Mouse (Mus musculus) retina, embryonic 14.5 days (tissue): Measurements from ENCODE around the gene Csnk1e.
"Not testable (repeated sequence)": the region's sequence is repeated elsewhere in the genome, so short reads cannot be mapped to it uniquely, and the experiment has no call there.

Source experiments
- DNase-seq: peaks from one replicate; pipeline ENCODE4 v3.0.0-alpha.2; 2015; ENCODE audit warnings: low spot score

The Csnk1e gene

DNA sequence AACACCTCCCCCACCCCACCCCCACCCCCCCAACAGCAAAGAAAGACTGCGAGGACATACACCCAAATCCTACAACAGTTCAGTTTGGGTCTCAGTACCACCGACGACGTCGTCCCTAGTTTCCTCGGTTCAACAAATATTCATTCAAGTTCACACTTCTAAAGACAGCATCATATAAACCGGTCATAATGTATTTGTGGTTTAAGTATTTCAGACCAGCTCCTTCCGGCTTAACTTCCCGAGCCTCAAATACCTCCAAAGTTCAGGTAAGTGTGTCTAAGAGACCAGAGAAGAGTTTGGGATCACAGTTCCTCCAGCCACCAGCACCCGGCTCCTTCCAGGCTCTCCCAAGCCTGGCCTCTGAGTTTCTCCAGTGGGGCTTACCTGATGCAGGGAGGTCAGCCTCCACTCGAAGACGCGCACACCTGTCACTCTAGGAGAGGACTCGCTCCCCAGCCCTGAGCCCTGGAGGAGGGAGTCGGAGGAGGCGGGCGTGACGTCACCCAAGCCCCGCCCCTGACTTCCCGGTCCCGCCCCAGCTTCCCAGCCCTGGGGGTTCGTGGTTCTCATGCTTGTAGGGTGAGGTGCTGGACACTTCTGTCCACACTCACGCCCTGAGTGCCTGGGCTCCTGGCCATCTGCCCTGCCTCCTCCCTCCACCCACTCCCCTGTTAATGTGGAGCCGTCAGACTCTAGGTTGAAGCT is at the start of gene Csnk1e:
Gene Csnk1e (minus strand): TSS at position 461 of the 705 bp plus-strand sequence.
- DNase-seq: peak; percentile 77

DNA sequence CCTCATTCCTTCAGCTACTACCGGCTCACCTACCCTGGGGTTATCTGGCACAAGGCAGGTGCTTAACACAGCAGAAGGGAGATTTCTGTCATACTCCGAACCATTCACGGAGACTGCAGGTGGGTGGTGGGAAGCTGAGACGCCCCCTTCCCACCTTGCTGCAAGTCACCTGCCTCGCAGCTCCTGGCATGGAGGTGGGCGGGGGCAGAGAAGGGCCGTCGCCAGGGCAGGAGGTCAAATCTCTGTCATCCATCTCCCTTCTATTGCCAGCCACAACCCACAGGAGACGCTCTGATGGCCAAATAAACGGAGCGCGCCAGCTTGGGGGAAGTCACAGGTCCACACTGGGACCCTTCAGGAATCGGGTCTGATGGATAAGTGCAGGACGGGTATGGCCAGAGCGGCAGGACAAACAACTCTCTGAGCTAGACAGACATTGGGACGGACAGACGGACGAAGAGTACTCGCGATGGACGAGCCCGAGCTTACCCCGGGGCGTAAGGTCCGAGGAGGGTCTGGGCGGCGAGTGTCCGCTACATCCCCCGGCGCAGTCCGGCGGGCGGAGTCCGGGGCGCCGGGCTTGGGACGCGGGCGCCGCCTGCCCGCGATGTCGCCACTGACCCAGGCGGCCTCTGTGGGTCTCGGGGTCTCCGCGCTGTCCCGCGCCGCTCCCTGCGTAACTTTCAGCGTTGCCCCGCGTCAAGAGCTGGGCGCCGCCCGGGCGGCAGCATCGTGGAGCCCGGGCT is 49.5 kb upstream of the Csnk1e start, which contains the start of gene Kcnj4:
Gene Kcnj4 (minus strand): TSS at position 535 of the 746 bp plus-strand sequence.
- DNase-seq: no peak

DNA sequence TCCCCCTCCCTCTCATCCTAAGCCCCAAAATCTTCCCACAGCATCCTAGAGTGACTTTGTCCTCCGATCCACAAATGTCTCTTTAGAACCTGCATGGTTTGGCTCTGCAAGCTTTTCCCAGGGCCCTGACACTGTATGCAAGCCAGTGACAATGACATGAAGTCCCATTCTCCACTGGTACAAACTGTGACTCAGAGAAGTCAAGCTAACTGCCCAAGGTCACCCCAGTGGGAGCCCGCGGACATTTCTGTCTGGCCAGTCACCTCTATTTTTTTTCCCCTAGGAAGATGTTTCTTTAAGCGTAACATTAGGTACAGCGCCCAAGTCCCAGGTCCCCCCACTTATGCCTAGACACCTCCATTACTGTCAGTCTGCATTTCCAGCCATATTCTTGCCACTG is 48.1 kb upstream of the Csnk1e start:
- no peak for DNase-seq

DNA sequence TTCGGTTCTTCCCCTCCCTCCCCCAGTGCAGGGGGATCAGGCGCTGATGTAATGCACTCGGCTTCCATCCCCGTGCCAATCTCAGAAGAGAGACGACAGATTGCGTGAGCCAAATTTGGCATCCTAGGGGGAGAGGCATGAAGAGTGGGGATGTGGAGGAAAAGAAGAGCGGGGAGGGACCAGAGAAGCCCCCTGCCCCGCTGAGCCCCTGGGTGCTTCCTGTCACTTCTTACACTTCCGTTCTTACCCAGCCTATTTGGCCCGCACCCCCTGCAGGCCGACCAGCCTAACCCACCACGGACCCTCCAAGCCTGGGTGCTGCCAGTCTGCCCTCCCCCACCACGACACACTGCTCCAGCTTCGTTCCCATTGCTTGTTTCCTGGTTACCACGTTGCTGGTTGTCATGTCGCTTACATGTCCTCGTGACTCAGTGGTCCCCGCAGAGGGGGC is 47.5 kb upstream of the Csnk1e start:
- DNase-seq: no peak

DNA sequence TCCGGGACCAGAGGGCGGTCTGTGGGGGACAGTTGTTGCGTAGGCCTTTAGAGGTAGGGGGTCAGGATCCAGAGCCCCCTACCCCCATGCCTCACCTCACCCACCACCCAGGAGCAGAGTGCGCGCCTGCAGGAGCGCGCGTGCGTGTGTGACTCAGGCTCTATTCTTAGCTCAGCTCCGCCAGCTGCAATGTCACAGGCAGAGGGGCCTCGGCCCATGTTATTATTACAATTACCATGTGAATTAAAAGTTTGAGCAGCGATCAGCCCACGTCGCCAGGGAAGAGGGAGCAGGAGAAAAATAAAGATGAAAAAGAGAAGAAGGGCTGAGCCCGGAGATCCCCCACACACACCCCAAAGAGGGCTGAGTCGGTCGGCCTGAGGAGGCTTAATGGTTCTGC is 44.7 kb upstream of the Csnk1e start:
- DNase-seq: no peak

DNA sequence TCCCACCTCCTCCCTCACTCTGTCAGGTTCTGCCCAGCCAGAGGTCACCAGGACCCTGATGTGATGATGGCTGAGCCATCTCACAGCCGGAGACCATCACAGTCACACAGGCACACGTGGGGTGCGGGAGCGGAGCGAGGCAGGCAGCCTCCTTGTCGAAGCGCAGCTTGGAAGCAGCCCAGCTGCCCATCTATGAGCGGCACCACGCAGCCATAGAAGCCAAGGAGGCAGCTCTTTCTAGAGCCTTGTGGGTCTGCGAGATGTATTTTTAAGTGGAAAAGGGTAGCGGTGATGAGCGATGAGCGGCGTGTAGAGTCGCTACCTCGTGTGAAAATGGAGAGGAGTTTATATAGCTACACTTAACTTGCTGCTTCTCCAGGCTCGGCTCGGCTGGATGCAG is 38.2 kb upstream of the Csnk1e start:
- DNase-seq: no peak

DNA sequence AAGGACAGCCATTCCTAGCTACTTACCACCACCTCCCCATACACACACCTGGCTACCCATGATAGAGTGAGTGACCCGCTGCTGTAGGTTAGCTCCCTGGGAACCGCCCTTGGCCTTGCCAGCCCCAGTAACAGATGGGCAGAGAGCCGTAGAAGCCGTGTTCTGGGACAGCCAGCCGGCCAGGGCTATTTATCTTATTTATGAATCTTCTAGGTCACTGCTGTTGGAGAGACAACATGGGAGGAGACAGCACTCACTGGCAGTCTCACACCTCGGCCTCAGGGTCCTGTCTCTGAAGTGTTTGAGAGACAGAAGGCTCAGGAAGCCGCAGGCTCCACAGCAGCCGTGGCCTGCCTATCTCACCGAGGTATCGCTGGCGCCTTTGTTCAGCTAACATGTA is 34.1 kb upstream of the Csnk1e start:
- no peak for DNase-seq

DNA sequence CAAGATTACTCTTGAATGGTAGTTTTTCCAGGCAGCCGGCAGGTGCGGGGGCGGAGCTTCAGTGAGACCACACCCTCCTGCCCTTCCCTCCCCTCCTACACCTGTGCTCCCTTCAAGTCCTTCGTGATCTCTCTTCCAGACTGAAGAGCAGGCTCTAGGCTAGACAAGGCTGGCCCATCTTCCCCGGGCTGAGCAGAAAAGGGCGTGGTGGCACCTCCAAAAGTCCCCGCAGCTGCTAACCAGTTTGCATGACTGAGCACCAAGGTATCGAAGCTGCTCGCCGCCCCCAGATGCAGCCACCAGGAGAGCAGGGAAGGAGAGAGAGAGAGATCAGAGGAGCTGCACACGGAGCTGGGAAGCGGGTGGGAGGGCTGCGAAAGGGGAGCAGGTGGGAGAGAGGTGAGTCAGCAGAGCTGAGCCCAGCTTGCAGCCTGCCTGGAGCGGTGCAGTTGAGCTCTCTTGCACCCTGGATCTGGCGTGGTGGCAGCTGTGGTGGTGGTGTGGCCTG is 25.9 kb upstream of the Csnk1e start:
- no peak for DNase-seq

DNA sequence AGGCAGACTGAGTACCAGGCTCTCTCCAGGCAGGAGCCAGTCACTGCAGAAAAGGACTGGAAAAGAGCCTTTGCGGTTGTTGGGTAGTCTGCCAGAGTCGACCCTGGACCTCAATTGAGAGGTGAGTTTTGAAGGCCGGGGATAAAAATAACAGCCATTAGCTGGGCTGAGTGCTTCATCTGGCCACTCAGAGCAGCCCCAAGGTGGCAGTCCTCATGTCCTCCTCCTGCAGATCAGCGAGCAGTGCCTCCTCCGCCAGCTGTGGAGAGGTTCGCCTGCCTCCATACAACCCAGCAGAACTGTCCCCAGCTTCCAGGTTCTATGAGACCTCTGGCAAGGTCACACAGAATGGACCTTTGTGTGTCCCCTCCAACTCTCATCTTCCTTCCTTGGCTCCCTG is 21.9 kb upstream of the Csnk1e start:
- no peak for DNase-seq

DNA sequence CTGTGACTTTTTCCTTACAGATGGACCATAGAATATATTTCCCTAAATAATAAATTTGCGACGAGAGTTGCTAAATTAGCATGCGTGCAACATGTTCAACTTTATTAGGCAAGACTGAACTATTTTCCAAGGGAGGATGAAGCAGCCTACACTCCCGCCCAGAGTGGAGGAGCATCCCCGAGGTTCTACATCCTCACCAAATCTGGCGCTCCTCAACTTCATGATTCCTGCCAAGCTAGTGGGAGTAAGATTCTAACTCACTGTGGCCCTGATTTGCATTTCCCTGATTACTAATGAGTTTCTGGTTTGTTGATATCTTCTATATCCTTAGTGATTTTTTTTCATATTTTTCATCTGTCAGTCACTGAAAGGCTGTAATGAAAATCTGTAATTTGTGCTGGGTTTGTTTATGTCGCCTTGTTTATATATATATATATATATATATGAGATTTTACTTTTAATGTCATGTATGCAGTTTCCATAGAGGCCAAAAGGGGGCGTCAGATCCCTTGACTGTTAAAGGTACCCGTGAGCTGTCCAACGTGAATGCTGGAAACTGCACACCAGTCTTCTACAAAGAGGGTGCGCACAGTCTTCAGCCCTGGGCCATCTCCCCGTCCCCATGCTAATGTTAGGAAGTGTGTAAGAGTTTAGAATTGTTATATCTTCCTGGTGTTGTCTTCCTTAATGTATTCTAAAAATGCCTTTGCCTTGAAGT is 18.4 kb upstream of the Csnk1e start:
- no peak for DNase-seq

DNA sequence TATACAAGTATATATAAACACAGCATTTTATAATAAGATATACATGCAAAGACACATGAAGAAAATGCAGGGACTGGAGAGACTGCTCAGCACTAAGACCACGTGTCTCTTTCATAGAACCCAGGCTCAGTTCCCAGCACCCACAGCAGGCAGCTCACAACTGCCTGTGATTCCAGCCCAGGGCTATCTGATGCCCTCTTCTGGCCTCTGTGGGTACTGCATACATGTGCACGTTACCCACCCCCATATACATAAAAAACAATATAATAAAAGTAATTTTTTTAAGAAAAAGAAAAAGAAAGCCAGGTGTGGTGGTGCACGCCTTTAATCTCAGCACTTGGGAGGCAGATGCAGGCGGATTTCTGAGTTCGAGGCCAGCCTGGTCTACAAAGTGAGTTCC is 17.7 kb upstream of the Csnk1e start:
- no peak for DNase-seq

DNA sequence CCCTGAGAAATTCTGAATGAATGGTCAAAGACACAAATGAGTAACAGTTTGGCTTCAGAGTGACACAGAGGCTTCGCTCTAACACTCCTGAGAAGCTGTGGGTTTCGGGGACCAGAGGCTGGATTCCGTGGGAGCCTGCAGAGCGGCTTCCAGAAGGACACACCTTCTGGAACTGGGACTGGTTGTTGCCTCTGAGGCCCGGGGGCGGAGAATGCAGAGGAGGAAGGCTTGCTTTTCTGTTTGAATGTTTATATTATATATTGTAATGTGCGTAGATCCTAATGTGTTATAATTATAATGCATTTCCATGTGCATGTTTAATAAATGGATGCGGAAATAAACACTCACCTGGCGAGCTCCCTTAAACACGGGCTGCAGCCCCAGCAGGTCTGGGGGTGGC is 15.7 kb upstream of the Csnk1e start:
- DNase-seq: no peak

DNA sequence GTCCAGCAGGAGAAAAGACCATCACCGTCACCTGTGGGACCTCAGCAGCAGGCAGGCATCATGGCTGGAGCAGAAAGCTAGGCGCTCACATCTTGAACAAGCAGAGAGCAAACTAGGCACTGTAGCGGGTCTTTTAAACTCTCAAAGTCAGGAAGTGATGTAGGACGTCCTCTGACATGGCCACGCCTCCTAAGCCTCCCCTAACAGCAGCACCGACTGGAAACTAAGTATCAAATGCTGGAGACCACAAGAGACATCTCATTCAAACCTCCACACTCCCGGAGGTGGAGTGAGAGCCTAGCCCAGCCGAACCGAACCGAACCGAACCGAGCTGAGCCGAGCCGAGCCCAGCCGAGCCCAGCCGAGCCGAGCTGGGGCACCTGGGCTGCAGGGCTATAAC is 15.2 kb upstream of the Csnk1e start:
- no peak for DNase-seq

DNA sequence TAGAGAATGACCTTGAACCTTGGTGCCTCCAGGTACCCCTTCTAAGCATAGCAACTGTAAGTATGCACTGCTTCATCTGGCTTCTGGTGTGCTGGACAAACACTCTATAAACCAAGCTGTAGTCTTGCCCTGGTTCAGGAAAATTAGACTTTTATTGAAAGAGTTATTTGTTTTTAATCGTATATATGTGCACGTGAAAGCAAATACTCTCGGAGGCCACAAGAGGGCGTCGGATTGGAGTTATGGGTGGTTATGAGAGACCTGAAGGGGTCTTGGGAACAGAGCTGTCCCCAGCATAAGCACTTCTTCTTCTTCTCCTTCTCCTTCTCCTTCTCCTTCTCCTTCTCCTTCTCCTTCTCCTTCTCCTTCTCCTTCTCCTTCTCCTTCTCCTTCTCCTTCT is 14.2 kb upstream of the Csnk1e start:
- DNase-seq: no peak

DNA sequence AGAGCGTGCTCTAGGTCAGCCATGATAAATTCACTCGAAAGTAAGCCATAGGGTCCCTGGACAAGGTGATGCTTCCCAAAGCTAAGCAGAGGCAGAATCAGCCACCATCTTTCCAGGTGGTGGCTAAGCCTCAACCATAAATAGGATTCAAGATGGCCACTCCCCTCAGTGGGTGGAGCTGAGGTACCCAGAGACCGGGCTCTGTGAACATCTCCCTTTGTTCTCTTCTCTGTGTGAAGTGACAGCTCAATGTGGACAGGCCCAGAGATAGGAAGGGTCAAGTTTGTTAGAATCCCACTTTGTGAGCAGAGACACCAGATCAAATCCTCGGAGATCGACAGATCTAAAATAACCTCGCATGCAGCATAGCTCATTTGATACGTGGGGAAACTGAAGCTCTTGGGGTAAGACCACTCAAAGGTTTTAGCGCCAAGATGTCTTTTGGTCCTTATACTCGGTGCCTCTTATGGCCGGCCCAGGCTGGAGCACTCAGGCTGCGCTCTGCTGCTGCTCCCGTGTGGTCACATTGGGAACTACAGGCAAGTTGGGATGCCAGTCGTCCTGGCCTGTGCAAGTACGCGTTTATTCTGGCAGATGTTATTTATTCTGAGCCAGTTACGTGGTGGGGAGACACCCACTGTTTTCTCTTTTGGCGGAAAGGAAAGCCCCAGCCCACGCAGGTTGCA is 11.4 kb upstream of the Csnk1e start:
- peak; percentile 93 for DNase-seq

DNA sequence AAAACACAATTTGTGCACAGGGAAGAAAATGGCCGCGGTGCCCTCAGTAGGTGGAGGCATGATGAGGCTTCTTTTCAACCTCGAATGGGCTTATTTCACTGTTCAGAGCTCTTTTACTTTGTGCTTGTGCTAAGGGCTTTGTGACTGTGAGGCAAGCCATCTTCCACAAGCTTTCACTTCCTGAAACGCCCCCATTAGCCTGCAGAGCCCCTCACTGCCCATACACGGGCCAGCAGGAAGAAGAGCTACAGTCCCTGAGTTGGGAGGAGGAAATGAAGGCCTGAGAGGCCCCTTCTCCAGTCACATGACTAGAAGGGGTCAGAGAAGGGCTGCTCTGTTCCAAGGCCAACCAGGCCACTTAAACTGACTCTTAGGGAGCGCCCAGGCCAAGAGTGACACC is 1.2 kb upstream of the Csnk1e start:
- no peak for DNase-seq

DNA sequence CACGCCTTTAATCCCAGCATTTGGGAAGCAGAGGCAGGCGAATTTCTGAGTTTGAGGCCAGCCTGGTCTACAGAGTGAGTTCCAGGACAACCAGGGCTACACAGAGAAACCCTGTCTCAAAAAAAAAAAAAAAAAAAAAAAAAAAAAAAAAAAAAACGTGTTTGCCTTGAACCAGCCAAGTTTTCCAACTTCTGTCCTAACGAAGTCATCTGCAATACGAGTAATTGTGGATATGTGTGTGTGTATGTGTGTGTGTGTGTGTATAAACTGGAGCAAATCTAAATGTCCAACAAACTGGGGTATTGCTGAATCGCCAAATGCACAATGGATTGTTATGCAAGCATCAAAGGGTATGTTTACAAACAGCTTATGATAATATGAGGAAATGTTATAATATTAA is 738 bp upstream of the Csnk1e start:
- not testable (repeated sequence) for DNase-seq

DNA sequence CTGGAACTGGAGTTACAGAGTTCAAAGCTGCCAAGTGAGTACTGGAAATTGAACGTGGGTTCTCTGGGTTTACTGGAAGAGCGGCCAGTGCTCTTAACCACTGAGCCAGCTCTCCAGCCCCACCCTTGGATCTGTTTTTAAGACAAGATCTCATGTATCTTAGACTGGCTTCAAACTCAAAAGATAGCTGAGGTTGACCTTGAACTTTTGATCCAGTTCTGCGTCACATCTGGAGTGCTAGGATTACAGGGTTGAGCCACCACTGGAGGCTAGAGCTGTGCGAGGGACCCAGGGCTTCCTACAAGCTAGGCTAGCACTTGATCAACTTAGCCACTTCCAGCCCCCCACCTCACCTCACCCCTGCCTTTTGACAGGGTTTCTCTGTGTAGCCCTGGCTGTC is 1.5 kb downstream of the Csnk1e start:
- no peak for DNase-seq

DNA sequence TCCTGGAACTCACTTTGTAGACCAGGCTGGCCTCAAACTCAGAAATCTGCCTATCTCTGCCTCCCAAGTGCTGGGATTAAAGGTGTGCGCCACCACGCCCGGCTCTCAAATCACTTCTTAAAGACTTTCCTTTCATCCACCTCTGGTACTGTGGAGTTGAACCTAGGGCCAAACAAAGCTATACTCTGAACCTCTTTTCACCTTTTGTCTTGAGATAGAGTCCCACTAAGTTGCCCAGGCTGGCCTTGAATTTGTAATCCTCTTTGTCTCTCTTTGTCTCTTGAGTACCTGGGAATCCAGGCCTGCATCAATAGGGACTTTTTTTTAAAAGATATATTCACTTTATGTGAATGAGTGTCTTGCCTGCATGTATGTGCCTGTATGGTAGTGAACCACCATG is 7.3 kb downstream of the Csnk1e start:
- no peak for DNase-seq

DNA sequence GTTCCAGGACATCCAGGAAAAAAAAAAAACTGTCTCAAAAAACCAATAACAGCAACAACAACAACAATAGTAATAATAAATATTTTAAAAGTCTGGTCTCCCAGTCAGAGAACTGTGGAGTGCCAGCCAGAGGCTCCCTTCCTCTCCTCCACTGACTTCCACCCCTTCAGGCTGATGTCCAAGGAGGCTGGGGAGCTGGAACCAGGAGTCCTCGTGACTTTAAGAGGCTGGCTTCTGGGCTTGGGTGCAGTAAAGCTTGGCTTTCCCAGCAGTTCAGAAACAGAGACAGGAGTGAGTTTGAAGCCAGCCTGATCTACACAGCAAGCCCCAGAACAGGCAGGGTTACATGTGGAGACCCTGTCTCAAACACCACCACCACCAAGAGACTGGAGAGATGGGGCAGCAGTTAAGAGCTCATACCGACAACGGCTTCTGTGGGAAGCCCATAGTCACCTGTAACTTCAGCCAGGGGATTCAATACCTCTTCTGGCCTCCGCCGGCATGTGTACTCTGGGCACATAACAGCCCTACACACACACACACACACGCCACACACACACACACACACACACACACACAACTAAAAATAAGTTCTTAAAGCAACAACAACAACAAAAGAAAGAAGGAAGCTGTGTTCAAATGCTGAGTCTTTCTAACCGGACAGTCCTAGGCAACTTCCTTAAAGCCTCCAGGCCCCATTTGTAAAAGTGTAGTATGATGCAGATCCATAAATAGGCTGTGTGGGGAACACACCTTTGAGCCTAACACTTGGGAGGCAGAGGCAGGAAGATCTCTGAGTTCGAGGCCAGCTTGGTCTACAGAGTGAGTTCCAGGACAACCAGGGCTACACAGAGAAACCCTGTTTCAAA is 9.3 kb downstream of the Csnk1e start:
- no peak for DNase-seq

DNA sequence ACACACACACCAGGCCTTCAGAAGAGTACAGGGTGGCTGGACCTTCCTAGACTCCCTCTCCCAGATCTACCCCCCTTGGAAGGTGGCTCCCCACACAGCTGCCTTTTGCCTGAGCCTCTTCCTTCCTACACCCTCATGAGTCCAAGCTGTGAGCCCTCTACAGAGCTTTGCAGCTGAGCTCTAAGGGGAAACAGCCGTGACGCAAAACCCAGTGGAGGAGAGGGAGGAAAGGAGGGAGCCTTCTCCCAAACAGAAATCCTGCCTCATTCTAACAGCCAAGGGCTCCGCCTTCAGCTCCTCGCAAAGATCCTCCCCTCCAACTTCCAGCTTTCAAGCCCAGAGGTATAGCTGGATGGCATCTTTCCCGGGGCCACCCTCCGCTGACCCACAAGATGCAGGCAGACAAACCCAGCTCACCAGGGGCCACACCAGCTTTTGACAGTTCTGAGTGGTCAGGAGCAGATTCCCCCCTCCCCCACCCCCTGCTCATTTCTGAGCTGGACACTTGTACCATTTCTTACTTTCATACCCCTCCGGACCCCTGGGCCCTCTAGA is 11.4 kb downstream of the Csnk1e start:
- no peak for DNase-seq
